In the genomic region with DNA sequence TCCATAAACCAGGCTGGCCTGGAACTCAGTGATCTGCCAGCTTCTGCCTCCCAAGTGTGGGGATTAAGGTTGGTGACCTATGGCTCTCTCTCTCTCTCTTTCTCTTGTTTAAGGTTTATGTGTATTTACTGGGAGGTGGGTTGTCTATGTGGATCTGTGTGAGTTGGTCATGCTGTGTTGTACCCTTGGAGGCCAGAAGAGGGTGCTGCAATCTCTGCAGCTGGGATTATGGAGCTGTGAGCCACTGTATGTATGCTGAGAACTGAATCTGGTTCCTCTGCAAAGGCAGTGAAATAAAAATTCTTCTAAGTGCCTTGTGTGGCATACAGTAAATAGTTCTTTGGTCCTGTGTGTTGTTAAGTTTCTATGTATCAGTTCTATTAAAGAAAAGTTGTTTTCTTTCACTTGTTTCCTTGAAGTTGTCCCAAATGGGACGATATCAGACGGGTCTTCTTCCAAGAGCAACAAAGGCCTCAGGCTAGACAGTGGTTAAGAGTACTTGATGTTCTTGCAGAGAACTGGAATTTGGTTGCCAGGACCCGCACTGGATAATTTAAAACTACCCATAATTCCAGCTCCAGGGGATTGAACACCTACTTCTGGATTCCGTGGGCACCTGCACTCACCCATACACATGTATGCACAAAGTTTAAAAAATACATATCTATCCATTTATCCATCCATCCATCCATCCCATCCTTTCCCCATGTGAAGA, we compare ENCODE assay signal across 10 mouse cellular contexts. TPM values are rescaled to one million over a fixed set of nuclear protein-coding genes. Genes with fewer than 3 reads are reported as not detected.
DNase-seq lines count a peak whose midpoint lies in the region; ATAC-seq and TF ChIP-seq lines count a peak whose summit lies in the region.
"Had no signal": no experiment of that assay in that cellular context is flagged by ENCODE, and none has a peak within 500 bp of the region (broad histone marks: within the 10 kb centered on the region; RNA-seq: fewer than 3 reads in every experiment).

No protein-coding gene starts in this region.

- no peak for TF ChIP-seq EP300 in liver, embryonic 14.5 days (IDR thresholded peaks at IDR 0.05; ENCODE audit: low read depth)

- no peak overlapping the region for H3K4me3 ChIP-seq in hindbrain, embryonic 10.5 days
- no peak overlapping the region for H3K4me3 ChIP-seq in hindbrain, embryonic 12.5 days
- no peak overlapping the region for H3K4me3 ChIP-seq in liver, embryonic 14.5 days (ENCODE audit: insufficient read depth in 1 of 2, low read depth in 2 of 2, low read length in 2 of 2)
- H3K4me3 ChIP-seq: intestine, embryonic 15.5 days had no signal

- intact Hi-C loops in gastrocnemius, postnatal 14 days (cut with DNase I; ENCODE audit: low total_unique reads) = no loop called here

- no peaks in the 10 kb centered on the region for H3K36me3 ChIP-seq in hindbrain, embryonic 10.5 days
- H3K36me3 ChIP-seq in hindbrain, embryonic 12.5 days = no peaks in the 10 kb centered on the region
- H3K36me3 ChIP-seq in liver, embryonic 14.5 days (replicated peaks; ENCODE audit: control insufficient read depth, insufficient read depth, low read depth) = no peaks in the 10 kb centered on the region
- H3K36me3 ChIP-seq: intestine, embryonic 15.5 days had no signal

- 0 out of 2 replicates have a peak, but pooled peaks cover 3% of the 10 kb centered on the region for H3K27me3 ChIP-seq in hindbrain, embryonic 10.5 days (ENCODE audit: insufficient read depth, poor library complexity, severe bottlenecking)
- no peaks in the 10 kb centered on the region for H3K27me3 ChIP-seq in hindbrain, embryonic 12.5 days
- H3K27me3 ChIP-seq in liver, embryonic 14.5 days (ENCODE audit: control insufficient read depth, insufficient read depth, low read length) = no peaks in the 10 kb centered on the region
- H3K27me3 ChIP-seq: intestine, embryonic 15.5 days had no signal

- WGBS in hindbrain, embryonic 10.5 days = 88% methylated on average over 4 of the region's 4 CpGs
- whole genome bisulfite sequencing in hindbrain, embryonic 12.5 days = 88% methylated on average over 4 of the region's 4 CpGs
- WGBS in liver, embryonic 14.5 days (ENCODE audit: insufficient replicate concordance) = 77% methylated on average over 4 of the region's 4 CpGs

- no peak for ATAC-seq in hindbrain, embryonic 12.5 days (ENCODE audit: low FRiP score)
- no peak for ATAC-seq in liver, embryonic 14.5 days (ENCODE audit: insufficient read depth)
- ATAC-seq: intestine, embryonic 15.5 days had no signal

- no peaks in the 10 kb centered on the region; the same call in 1 of the 2 replicates for H3K9me3 ChIP-seq in hindbrain, embryonic 10.5 days
- H3K9me3 ChIP-seq in hindbrain, embryonic 12.5 days (replicated peaks) = no peaks in the 10 kb centered on the region
- no peaks in the 10 kb centered on the region for H3K9me3 ChIP-seq in liver, embryonic 14.5 days (ENCODE audit: control insufficient read depth, low read length)
- H3K9me3 ChIP-seq: intestine, embryonic 15.5 days had no signal

- no peak overlapping the region for H3K27ac ChIP-seq in hindbrain, embryonic 10.5 days
- no peak overlapping the region for H3K27ac ChIP-seq in hindbrain, embryonic 12.5 days
- no peak overlapping the region for H3K27ac ChIP-seq in liver, embryonic 14.5 days
- H3K27ac ChIP-seq: intestine, embryonic 15.5 days had no signal

- TF ChIP-seq CTCF in liver, embryonic 14.5 days (IDR thresholded peaks at IDR 0.05; ENCODE audit: low read depth) = peak; percentile 77

- H3K9ac ChIP-seq in hindbrain, embryonic 12.5 days = no peak overlapping the region
- no peak overlapping the region for H3K9ac ChIP-seq in liver, embryonic 14.5 days (replicated peaks)
- H3K9ac ChIP-seq: intestine, embryonic 15.5 days had no signal

- peak; percentile 22 for DNase-seq in hindbrain, embryonic 10.5 days (ENCODE audit: low spot score)
- peak; percentile 51 for DNase-seq in A20 (ENCODE audit: low read depth, low spot score)
- DNase-seq in NIH3T3 (ENCODE audit: low read depth) = peak; percentile 48
- DNase-seq in liver, embryonic 14.5 days (ENCODE audit: low read depth in 3 of 3, low spot score in 3 of 3) = no peak
- no peak for DNase-seq in frontal cortex, postnatal 25 days (ENCODE audit: low spot score in 2 of 2)
- no peak for DNase-seq in right cerebral cortex, adult 18-20 months
- no peak for DNase-seq in gastrocnemius, postnatal 14 days
- DNase-seq: cerebellum, postnatal 10 days had no signal

- H3K4me1 ChIP-seq in hindbrain, embryonic 10.5 days (replicated peaks) = peaks cover 4% of the 10 kb centered on the region
- no peaks in the 10 kb centered on the region for H3K4me1 ChIP-seq in hindbrain, embryonic 12.5 days
- H3K4me1 ChIP-seq in liver, embryonic 14.5 days (replicated peaks; ENCODE audit: control insufficient read depth in 2 of 2, insufficient read depth in 2 of 2, low read length in 1 of 2) = no peaks in the 10 kb centered on the region
- H3K4me1 ChIP-seq: intestine, embryonic 15.5 days had no signal

- no peak overlapping the region for H3K4me2 ChIP-seq in hindbrain, embryonic 12.5 days (replicated peaks)
- no peak overlapping the region for H3K4me2 ChIP-seq in liver, embryonic 14.5 days (ENCODE audit: low read depth)
- H3K4me2 ChIP-seq: intestine, embryonic 15.5 days had no signal

RNA-seq across cellular contexts. Expression of gene Fam161a, which starts 6.4 kb away (rescaled TPM):
- polyA plus RNA-seq in hindbrain, embryonic 10.5 days (2016; fragmentation: Nextera tagmentation; extraction: Ambion mirVana) = 2.9 and 4.0 TPM in 2 replicates
- polyA plus RNA-seq in hindbrain, embryonic 12.5 days (2016; fragmentation: Nextera tagmentation; extraction: Ambion mirVana) = 7.7 and 8.0 TPM in 2 replicates
- 0.61 and 0.93 TPM in 2 replicates for polyA plus RNA-seq in liver, embryonic 14.5 days (2012; rRNA removed)
- polyA plus RNA-seq in liver, embryonic 14.5 days (2014; fragmentation: Nextera tagmentation; extraction: Ambion mirVana) = 1.4 and 1.9 TPM in 2 replicates
- total RNA-seq in gastrocnemius, postnatal 14 days (2021) = 1 to 10 TPM; 1.7 TPM

RNA-seq across cellular contexts. Expression of gene Cct4, which starts 23.4 kb away (rescaled TPM):
- 387 and 408 TPM in 2 replicates for polyA plus RNA-seq in hindbrain, embryonic 10.5 days (2016; fragmentation: Nextera tagmentation; extraction: Ambion mirVana)
- polyA plus RNA-seq in hindbrain, embryonic 12.5 days (2016; fragmentation: Nextera tagmentation; extraction: Ambion mirVana) = 326 and 341 TPM in 2 replicates
- polyA plus RNA-seq in liver, embryonic 14.5 days (2012; rRNA removed) = 41.0 and 65.4 TPM in 2 replicates
- polyA plus RNA-seq in liver, embryonic 14.5 days (2014; fragmentation: Nextera tagmentation; extraction: Ambion mirVana) = 142 and 158 TPM in 2 replicates
- 100 to 1,000 TPM in 1 of 2 experiments, 10 to 100 TPM in 1; 93.9 to 104 TPM for total RNA-seq in gastrocnemius, postnatal 14 days (2021)

RNA-seq across cellular contexts. Expression of gene Commd1, which starts 31.6 kb away (rescaled TPM):
- 374 and 405 TPM in 2 replicates for polyA plus RNA-seq in hindbrain, embryonic 10.5 days (2016; fragmentation: Nextera tagmentation; extraction: Ambion mirVana)
- polyA plus RNA-seq in hindbrain, embryonic 12.5 days (2016; fragmentation: Nextera tagmentation; extraction: Ambion mirVana) = 309 and 314 TPM in 2 replicates
- 10.9 and 35.6 TPM in 2 replicates for polyA plus RNA-seq in liver, embryonic 14.5 days (2012; rRNA removed)
- polyA plus RNA-seq in liver, embryonic 14.5 days (2014; fragmentation: Nextera tagmentation; extraction: Ambion mirVana) = 203 and 221 TPM in 2 replicates
- 100 to 1,000 TPM; 117 to 122 TPM for total RNA-seq in gastrocnemius, postnatal 14 days (2021)

RNA-seq across cellular contexts. Expression of gene Gm28048, which starts 31.8 kb away (rescaled TPM):
- 3.3 and 4.5 TPM in 2 replicates for polyA plus RNA-seq in hindbrain, embryonic 10.5 days (2016; fragmentation: Nextera tagmentation; extraction: Ambion mirVana)
- polyA plus RNA-seq in hindbrain, embryonic 12.5 days (2016; fragmentation: Nextera tagmentation; extraction: Ambion mirVana) = 5.7 TPM in 2 replicates
- 2.3 and 2.8 TPM in 2 replicates for polyA plus RNA-seq in liver, embryonic 14.5 days (2012; rRNA removed)
- polyA plus RNA-seq in liver, embryonic 14.5 days (2014; fragmentation: Nextera tagmentation; extraction: Ambion mirVana) = 6.8 and 9.2 TPM in 2 replicates
- 1 to 10 TPM; 3.2 to 3.6 TPM for total RNA-seq in gastrocnemius, postnatal 14 days (2021)

RNA-seq across cellular contexts. Expression of gene Zrsr1, which starts 41.9 kb away (rescaled TPM):
- polyA plus RNA-seq in hindbrain, embryonic 10.5 days (2016; fragmentation: Nextera tagmentation; extraction: Ambion mirVana) = 2.7 and 3.2 TPM in 2 replicates
- polyA plus RNA-seq in hindbrain, embryonic 12.5 days (2016; fragmentation: Nextera tagmentation; extraction: Ambion mirVana) = 5.2 and 7.5 TPM in 2 replicates
- polyA plus RNA-seq in liver, embryonic 14.5 days (2012; rRNA removed) = 6.2 and 12.6 TPM in 2 replicates
- polyA plus RNA-seq in liver, embryonic 14.5 days (2014; fragmentation: Nextera tagmentation; extraction: Ambion mirVana) = 1.8 and 2.3 TPM in 2 replicates
- total RNA-seq in gastrocnemius, postnatal 14 days (2021) = 10 to 100 TPM in 1 of 2 experiments, 1 to 10 TPM in 1; 8.8 to 10.5 TPM

Comparison
In these comparisons a context has a peak if more than half of its experiments do, and no peak if none do; other contexts are left out.
1. DNase-seq: peak in hindbrain, embryonic 10.5 days (single experiment), A20 (single experiment) and NIH3T3 (single experiment); none in liver, embryonic 14.5 days (0 of 3), frontal cortex, postnatal 25 days (0 of 2), right cerebral cortex, adult 18-20 months (single experiment) and gastrocnemius, postnatal 14 days (single experiment).